Mouse (Mus musculus): ENCODE data around the gene Cntn2.
"Not testable (repeated sequence)": the region's sequence is repeated elsewhere in the genome, so short reads cannot be mapped to it uniquely, and the experiment has no call there.

Cntn2 gene

DNA sequence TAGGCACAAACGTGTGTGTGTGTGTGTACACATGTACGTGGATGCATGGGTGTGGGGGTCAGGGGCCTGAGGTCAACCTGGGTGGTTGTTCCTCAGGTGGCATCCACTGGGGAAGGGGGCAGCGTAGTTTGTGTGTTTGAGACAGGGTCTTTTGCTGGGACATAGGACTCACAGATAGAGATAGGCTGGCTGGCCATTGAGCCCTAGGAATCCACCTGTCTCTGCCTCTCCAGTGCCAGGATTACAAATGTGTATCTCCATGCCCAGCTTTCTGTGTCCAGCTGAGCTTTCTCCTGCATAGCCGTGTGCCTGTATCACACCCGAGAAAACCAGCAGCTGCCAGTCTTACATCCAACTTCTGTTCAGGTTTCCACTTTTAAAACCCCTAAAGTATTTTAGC lies 33.3 kb downstream of the Cntn2 start:
- DNase-seq: peak; percentile 76

- DNase-seq: peak; percentile 71
These were observed 36.4 kb downstream of the Cntn2 start for GRCm38 (mm10) chr1:132506656-132507055.

GRCm38 (mm10) chr1:132506058-132506457 lies 37.0 kb downstream of the Cntn2 start, which contains the start of gene Tmem81:
Gene Tmem81, plus strand, starts transcription at chr1:132506230.
- peak; percentile 75 for DNase-seq

GRCm38 (mm10) chr1:132505155-132505554 lies 37.9 kb downstream of the Cntn2 start:
- peak; percentile 42 for DNase-seq

DNA sequence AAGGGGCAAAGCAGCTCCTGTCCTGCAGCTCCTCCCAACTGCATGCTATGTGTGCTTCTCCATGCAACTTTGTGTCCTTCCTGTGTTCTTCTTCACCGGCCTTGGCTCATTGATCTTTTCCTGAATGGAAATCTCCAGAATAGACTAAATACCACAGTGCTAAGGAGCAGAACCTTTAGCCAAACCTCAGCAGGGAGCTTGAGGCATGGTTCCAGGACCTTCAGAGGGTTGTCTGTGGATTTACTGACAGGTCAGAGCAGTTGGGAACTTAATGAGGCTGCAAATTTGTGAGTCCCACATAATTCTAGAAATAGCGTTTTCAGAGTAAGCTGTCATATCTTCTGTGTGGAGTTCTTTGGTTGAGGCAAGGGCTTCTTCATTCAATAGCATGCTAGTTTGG lies 42.5 kb downstream of the Cntn2 start:
- peak; percentile 76 for DNase-seq

- peak; percentile 73 for DNase-seq
These were observed 59.3 kb downstream of the Cntn2 start for GRCm38 (mm10) chr1:132483759-132484158.

DNA sequence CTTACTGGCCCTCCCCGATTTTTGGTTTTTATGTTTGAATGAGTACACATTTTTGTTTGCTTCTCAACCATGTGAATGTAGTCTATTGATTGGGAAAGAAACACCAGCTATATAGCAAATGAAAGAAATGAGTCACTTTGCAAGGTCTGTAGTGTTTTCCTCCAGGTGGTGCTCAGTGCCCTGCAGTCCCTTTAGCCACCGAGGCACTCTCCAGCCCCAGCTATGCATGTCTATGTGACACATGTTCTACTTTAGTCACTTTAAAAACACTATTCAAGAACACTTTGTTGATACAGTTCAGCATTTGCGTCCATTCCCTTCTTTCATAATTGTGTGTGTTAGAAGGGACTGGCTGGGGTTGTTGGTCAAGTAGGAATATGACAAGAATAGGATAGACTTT lies 59.8 kb downstream of the Cntn2 start:
- peak; percentile 61 for DNase-seq

DNA sequence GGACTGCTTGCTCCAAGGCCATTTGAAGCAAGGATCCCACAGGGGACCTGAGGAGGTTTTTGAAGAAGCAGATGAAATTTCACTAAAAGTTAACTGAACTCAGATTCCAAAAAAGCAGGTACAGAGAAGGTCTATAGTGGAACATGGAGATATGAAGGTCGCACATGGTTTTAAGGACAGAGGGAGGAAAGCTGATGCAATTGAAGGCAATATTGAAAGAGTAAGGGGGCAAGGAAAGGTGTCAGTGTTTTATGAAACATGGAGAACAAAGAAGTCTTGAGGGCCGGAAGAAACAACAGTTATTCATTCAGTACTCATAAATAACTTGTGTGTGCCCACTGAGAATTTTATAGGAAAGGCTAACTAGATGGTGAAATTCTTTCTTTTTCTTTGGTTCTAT lies 61.4 kb downstream of the Cntn2 start:
- no peak for DNase-seq

GRCm38 (mm10) chr1:132479438-132479837 lies 63.6 kb downstream of the Cntn2 start:
- DNase-seq: peak; percentile 55

GRCm38 (mm10) chr1:132476928-132477691 lies 65.9 kb downstream of the Cntn2 start, which contains the start of gene Rbbp5:
Gene Rbbp5, plus strand, starts transcription at chr1:132477365.
- peak; percentile 98 for DNase-seq

GRCm38 (mm10) chr1:132476575-132476927 lies 66.5 kb downstream of the Cntn2 start:
- DNase-seq: no peak

GRCm38 (mm10) chr1:132474496-132474895 lies 68.6 kb downstream of the Cntn2 start:
- peak; percentile 72 for DNase-seq

DNA sequence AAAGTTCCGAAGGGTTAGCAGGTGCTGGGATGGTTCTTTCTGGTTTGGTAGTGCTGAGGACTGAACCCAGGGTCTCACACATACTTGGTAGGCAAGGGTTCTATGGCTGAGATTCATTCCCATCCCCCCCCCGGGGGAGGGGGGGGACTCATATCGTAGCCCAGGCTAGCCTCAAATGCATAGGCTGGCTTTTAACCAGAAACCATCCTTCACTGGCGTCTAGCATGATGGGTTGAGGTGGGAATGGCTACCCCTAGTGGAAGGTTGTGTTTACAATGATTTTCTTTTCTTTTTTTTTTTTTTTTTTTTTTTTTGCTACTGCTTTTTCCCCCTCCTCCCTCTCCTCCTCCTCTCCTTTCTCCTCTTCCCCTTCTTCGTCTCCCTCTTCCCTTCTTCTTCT lies 70.5 kb downstream of the Cntn2 start:
- no peak for DNase-seq

DNA sequence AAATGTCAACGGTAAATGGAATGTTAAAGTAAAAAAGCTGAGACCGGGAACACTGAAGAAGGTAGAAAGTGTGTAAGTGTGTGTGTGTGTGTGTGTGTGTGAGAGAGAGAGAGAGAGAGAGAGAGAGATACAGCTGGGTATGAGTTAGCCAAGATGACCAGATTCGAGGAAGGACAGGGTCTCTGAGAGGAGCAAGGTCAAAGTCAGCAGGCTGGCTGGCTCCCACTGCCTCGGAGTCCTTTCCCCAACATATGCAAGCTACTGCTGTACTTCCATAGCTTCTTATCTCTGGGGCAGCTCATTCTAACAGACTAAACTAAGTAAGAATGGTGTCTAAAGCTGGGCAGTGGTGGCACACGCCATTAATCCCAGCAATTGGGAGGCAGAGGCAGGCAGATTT lies 71.6 kb downstream of the Cntn2 start:
- DNase-seq: no peak

DNA sequence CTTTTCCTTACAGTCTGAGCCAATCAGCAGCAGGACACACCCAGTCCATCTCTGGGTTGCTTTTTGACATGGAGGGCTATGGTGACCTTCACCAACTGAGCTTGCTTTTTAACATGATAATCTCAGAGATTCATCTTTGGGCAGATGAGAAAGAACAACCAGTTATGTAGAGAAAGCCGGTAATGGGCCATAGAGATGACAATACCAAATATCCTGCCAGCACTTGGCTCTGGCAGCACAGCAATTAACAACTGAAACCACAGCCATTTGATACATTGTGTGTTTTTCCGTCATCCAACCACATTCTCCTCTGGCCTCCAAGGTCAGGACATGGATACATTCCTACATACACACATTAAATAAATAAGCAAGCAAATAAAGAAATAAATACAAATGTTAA lies 72.0 kb downstream of the Cntn2 start:
- DNase-seq: no peak

- not testable (repeated sequence) for DNase-seq
These were observed 73.0 kb downstream of the Cntn2 start for GRCm38 (mm10) chr1:132470031-132470430.

- DNase-seq: no peak
These were observed 73.5 kb downstream of the Cntn2 start for GRCm38 (mm10) chr1:132469519-132469918.

GRCm38 (mm10) chr1:132468926-132469325 lies 74.1 kb downstream of the Cntn2 start:
- DNase-seq: no peak

DNA sequence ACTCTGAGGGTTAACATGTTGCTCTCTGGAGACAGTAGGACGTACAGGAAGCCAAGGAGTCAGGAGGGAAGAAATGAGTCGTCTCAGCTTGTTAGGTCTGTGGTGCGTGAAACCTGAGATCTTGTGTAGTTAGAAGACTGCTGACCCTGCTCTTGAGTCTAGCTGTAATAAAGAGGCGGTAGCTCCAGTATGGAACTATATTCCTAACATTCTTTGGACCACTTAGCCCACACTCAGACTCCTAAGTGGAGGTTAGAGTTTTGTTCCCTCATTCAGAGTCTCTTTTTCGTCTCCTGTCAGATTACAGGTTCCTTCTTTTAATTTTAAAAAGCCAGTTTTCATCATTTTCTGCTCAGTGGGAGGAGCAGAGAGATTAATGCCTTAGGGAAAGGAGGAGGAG lies 78.4 kb downstream of the Cntn2 start:
- DNase-seq: no peak

All from heart, adult 11 months (tissue).